Mouse (Mus musculus): ENCODE measurements around the gene Ccdc142.

The Ccdc142 gene

GRCm38 (mm10) chr6:83138056-83138455, 36.7 kb downstream of the Ccdc142 start:
- 12% methylated on average over 11 of the region's 11 CpGs for WGBS

DNA sequence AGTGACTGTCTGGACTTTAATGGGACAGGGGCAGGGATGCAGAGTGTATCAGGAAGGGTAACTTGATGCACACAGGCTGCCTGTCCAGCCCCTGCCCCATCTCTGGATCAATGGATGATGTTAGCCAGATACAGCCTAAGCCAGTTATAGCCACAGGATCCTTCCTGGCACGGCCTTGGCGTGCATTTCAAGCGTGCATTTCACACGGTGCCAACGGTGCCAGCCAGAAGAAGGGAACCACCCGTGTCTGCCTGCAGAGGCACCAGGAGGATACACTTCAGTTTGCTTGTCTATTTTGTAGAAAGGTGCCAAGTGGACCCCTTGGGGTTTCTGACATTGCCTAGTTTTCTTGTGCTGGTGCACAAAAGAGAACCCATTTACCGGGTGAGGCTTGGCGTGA, 38.6 kb downstream of the Ccdc142 start:
- WGBS = 78% methylated on average over 8 of the region's 8 CpGs

DNA sequence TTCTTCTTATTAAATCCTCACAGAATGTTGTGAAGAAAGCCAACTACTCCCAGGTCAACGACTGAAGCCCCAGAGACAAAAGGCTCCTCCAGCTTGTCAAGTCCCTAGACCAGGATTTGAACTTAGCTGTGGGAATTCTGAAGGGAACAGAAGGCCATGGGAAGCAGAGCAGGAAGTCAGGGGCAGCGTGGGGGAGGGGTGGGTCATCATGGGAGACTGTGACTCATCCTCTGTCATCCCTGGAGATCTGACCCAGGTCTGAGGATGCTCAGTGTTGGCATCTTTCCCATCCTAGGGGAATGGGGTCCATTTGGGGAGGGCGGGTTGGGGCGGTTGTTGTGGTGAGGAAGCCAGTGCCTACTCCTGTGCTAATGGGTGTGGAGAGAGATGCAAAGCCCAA, 40.2 kb downstream of the Ccdc142 start:
- WGBS = 35% methylated on average over 4 of the region's 4 CpGs

- WGBS = 4% methylated on average over 41 of the region's 41 CpGs
These were observed 40.9 kb downstream of the Ccdc142 start for GRCm38 (mm10) chr6:83142211-83142731.

- WGBS = 41% methylated on average over 11 of the region's 11 CpGs
These were observed 41.5 kb downstream of the Ccdc142 start for GRCm38 (mm10) chr6:83142886-83143285.

DNA sequence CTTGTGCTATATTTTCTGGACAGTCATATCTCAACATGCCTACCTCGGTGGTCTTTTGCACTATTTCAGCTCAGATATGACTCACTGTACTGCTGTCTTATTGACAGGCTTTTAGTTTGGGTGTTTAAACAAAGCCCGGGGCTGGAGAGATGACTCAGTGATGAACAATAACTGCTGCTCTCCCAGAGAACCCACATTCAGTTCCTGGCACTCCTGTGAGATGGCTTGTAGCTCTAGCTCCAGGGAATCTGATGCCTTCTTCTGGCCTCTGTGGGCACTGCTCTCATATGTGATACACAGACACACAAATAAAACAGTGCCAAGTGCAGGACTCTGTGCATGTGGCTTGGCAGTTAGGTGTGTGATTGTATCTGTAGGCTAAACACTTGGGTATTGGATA, 43.8 kb downstream of the Ccdc142 start:
- WGBS = 26% methylated on average over 2 of the region's 2 CpGs

GRCm38 (mm10) chr6:83145805-83146204, 44.4 kb downstream of the Ccdc142 start:
- WGBS = 48% methylated on average over 9 of the region's 9 CpGs

DNA sequence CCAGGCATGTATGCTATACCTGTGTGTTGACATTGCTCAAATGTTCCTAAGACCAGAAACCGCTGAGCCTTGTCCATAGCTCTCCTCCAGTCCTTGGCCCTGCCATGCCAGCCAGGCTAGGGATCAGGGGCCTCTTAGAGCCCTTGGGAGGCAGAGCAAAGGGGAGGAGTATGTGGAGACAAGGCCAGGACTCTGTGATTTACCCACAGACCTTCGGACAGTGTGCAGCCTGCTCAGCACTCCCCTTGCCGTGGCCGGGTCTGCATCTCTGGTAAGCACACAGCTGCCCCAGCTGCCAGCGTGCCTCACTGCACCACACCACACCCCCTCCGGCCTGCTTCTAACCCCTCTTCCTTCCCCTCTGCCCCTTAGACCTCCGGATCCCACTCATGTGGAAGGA, 45.9 kb downstream of the Ccdc142 start:
- 74% methylated on average over 7 of the region's 7 CpGs for WGBS

GRCm38 (mm10) chr6:83151721-83152120, 50.3 kb downstream of the Ccdc142 start:
- WGBS = 52% methylated on average over 8 of the region's 8 CpGs

- WGBS = 90% methylated on average over 12 of the region's 12 CpGs
These were observed 51.6 kb downstream of the Ccdc142 start for GRCm38 (mm10) chr6:83153038-83153437.

- WGBS = 74% methylated on average over 5 of the region's 5 CpGs
These were observed 52.1 kb downstream of the Ccdc142 start for GRCm38 (mm10) chr6:83153485-83153884.

DNA sequence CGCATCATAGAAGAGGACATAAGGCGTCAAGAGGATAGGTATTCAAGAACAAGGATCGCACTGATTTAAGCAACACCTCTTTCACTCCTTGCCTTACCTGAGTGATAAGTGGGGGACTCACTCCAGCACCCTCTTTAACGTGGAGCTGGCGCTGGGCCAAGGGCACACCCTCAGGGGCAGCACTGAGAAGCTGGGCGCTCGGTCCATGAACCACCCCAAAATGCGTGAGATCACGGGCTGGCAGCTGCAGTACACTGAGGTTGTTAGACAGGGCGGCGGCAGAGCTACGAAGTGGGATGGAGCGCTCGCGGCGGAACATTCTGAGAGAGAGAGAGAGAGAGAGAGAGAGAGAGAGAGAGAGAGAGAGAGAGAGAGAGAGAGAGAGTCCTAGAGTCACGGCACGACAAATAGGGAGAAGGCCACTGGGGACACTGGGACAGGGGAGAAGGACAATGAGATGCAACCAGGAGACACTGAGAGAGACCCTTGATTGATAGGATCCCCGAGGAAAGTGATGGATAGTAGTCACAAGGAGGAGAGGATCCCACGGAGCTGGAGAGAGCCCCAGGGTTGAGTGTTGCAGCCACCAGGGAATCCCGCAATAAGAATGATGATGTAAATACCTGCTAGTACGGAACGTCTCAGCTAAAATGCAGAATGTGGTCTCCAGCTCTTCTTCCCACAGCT, 54.3 kb downstream of the Ccdc142 start:
- 10% methylated on average over 23 of the region's 23 CpGs for WGBS

GRCm38 (mm10) chr6:83156259-83156684, 54.9 kb downstream of the Ccdc142 start, which contains the start of the genes Wdr54 and 1700003E16Rik:
Gene Wdr54 (minus strand): TSS chr6:83156397.
Gene 1700003E16Rik (plus strand): TSS chr6:83156404.
- 1% methylated on average over 32 of the region's 32 CpGs for WGBS

Data from cerebral cortex, adult 2 months (tissue).